Mouse (Mus musculus): ENCODE results near the gene Strbp. TPM values are rescaled to one million over a fixed set of nuclear protein-coding genes. Genes with fewer than 3 reads are reported as not detected.

Strbp gene
- 100 to 1,000 TPM; 180 to 181 TPM for total RNA-seq (2021)

- DNase-seq = peak; percentile 91
Measured at GRCm38 (mm10) chr2:37703230-37703954, at the start of gene Strbp. Gene Strbp, minus strand, starts transcription at chr2:37703859.

GRCm38 (mm10) chr2:37751114-37751513 lies 47.5 kb upstream of the Strbp start:
- DNase-seq = no peak

- DNase-seq = no peak
Measured at GRCm38 (mm10) chr2:37749323-37749722, 45.7 kb upstream of the Strbp start.

GRCm38 (mm10) chr2:37748442-37749066 lies 44.9 kb upstream of the Strbp start:
- no peak for DNase-seq

- no peak for DNase-seq
Measured at GRCm38 (mm10) chr2:37747909-37748308, 44.2 kb upstream of the Strbp start.

- DNase-seq = no peak
Measured at GRCm38 (mm10) chr2:37746293-37747049, 42.8 kb upstream of the Strbp start.

- no peak for DNase-seq
Measured at GRCm38 (mm10) chr2:37744773-37745395, 41.2 kb upstream of the Strbp start.

- no peak for DNase-seq
Measured at GRCm38 (mm10) chr2:37741806-37742554, 38.3 kb upstream of the Strbp start.

GRCm38 (mm10) chr2:37735807-37736188 lies 32.1 kb upstream of the Strbp start:
- DNase-seq = no peak

GRCm38 (mm10) chr2:37734979-37735806 lies 31.5 kb upstream of the Strbp start:
- no peak for DNase-seq

GRCm38 (mm10) chr2:37731241-37731801 lies 27.7 kb upstream of the Strbp start:
- no peak for DNase-seq

- no peak for DNase-seq
Measured at GRCm38 (mm10) chr2:37724231-37724630, 20.6 kb upstream of the Strbp start.

- peak in 1 of 2 experiments; percentile 16 for DNase-seq
Measured at GRCm38 (mm10) chr2:37723501-37724090, 19.9 kb upstream of the Strbp start.

- DNase-seq = no peak
Measured at GRCm38 (mm10) chr2:37722674-37723465, 19.2 kb upstream of the Strbp start.

GRCm38 (mm10) chr2:37716266-37716665 lies 12.6 kb upstream of the Strbp start:
- no peak for DNase-seq

- DNase-seq = no peak
Measured at GRCm38 (mm10) chr2:37715364-37715763, 11.7 kb upstream of the Strbp start.

- DNase-seq = no peak
Measured at GRCm38 (mm10) chr2:37713100-37713499, 9.4 kb upstream of the Strbp start.

- DNase-seq = no peak
Measured at GRCm38 (mm10) chr2:37708835-37709234, 5.2 kb upstream of the Strbp start.

- DNase-seq = peak in 1 of 2 experiments; percentile 6
Measured at GRCm38 (mm10) chr2:37704141-37704760, 592 bp upstream of the Strbp start.
